7 mouse cellular contexts compared by ENCODE assay signal in the genomic region with DNA sequence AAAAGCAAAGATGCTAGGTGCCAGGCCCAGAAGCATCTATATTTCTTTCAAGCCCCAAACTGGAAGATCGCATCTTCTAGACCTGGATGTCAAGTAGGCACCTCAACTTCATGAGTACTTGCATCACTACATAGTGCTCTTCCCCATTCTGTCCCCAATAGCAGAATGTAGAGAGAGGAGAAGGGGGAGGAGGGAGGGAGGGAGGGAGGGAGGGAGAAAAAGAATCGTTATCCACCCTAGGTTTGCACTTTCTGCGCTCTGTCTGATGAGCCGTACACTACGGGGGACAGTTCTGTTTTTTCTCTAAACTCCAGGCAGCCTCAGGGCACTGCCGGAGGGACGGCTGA. TPM values are rescaled to one million over a fixed set of nuclear protein-coding genes. Genes with fewer than 3 reads are reported as not detected.
DNase-seq lines count a peak whose midpoint lies in the region; ATAC-seq and TF ChIP-seq lines count a peak whose summit lies in the region.

Gene Fktn (plus strand): TSS at position 295 of the 347 bp plus-strand sequence.

- no peak for TF ChIP-seq CTCF in thymus, adult 2 months (IDR thresholded peaks at IDR 0.05; ENCODE audit: borderline replicate concordance, control insufficient read depth, extremely low read depth, insufficient read depth, low read length, poor library complexity)

- H3K9me3 ChIP-seq in forebrain, embryonic 11.5 days (ENCODE audit: control insufficient read depth, low read length), result no peaks in the 10 kb centered on the region

- H3K4me2 ChIP-seq in forebrain, embryonic 11.5 days (ENCODE audit: low read depth, low read length, severe bottlenecking), result peak within 1 kb of the TSS; percentile 91

- H3K27ac ChIP-seq in thymus, adult 2 months (ENCODE audit: control insufficient read depth, insufficient read depth, low read length), result no peak within 1 kb of the TSS
- peak within 1 kb of the TSS; percentile 85 for H3K27ac ChIP-seq in forebrain, embryonic 11.5 days (ENCODE audit: low read depth, low read length)
- H3K27ac ChIP-seq in macrophage, result no peak within 1 kb of the TSS

- TF ChIP-seq POLR2A in thymus, adult 2 months (IDR thresholded peaks at IDR 0.05; ENCODE audit: control insufficient read depth, extremely low read depth, insufficient read depth, low read length, poor library complexity), result no peak

- peaks cover 2% of the 10 kb centered on the region; the same call in 1 of the 2 replicates for H3K4me1 ChIP-seq in thymus, adult 2 months (replicated peaks; ENCODE audit: control insufficient read depth, insufficient read depth, low read length)
- H3K4me1 ChIP-seq in forebrain, embryonic 11.5 days (replicated peaks; ENCODE audit: control insufficient read depth, insufficient read depth, low read length), result no peaks in the 10 kb centered on the region

- no peak for DNase-seq in thymus, adult 2 months
- DNase-seq in thymus, postnatal 4 days, result no peak
- no peak for DNase-seq in forebrain, embryonic 11.5 days (ENCODE audit: low spot score)
- no peak for DNase-seq in right cerebral cortex, postnatal 4 days
- DNase-seq in thymus, postnatal 14 days, result no peak

- no peaks in the 10 kb centered on the region for H3K27me3 ChIP-seq in thymus, adult 2 months (ENCODE audit: control insufficient read depth, insufficient read depth, low read length)
- H3K27me3 ChIP-seq in forebrain, embryonic 11.5 days (ENCODE audit: control insufficient read depth, insufficient read depth, low read length), result no peaks in the 10 kb centered on the region

- peak within 1 kb of the TSS; percentile 86 for H3K4me3 ChIP-seq in thymus, adult 2 months (ENCODE audit: control insufficient read depth, insufficient read depth, low read length)
- peak within 1 kb of the TSS; percentile 82 for H3K4me3 ChIP-seq in forebrain, embryonic 11.5 days (ENCODE audit: low read depth, low read length)
- H3K4me3 ChIP-seq in macrophage (ENCODE audit: inconsistent target), result peak within 1 kb of the TSS; percentile 78

- WGBS in thymus, adult 2 months, result 6% methylated on average over 7 of the region's 7 CpGs
- 14% methylated on average over 7 of the region's 7 CpGs for WGBS in forebrain, embryonic 11.5 days
- WGBS in macrophage (ENCODE audit: missing documents), result 0% methylated on average over 7 of the region's 7 CpGs

- H3K9ac ChIP-seq in forebrain, embryonic 11.5 days (ENCODE audit: low read length), result peak within 1 kb of the TSS; percentile 86

- peak; percentile 88 for ATAC-seq in forebrain, embryonic 11.5 days (replicated peaks; ENCODE audit: low FRiP score)
- peak; percentile 51 for ATAC-seq in inflammation-experienced regulatory T-cells, adult 6 months

- H3K79me2 ChIP-seq in macrophage (ENCODE audit: inconsistent target), result no peaks in the 10 kb centered on the region

- H3K36me3 ChIP-seq in thymus, adult 2 months (ENCODE audit: control insufficient read depth, insufficient read depth, low read length), result no peaks in the 10 kb centered on the region
- H3K36me3 ChIP-seq in forebrain, embryonic 11.5 days (ENCODE audit: control insufficient read depth, insufficient read depth, low read length), result no peaks in the 10 kb centered on the region
- H3K36me3 ChIP-seq in macrophage (ENCODE audit: inconsistent target), result no peaks in the 10 kb centered on the region

RNA-seq across cellular contexts. Expression of gene Fktn, which starts in this region (rescaled TPM):
- polyA plus RNA-seq in thymus, adult 2 months (2012; rRNA removed), result 2.3 TPM in 2 replicates
- 18.7 and 25.4 TPM in 2 replicates for polyA plus RNA-seq in forebrain, embryonic 11.5 days (2014; fragmentation: Nextera tagmentation; extraction: Ambion mirVana)
- 1 to 10 TPM; 2.3 to 5.0 (median 4.7) TPM for polyA plus RNA-seq in inflammation-experienced regulatory T-cells, adult 6 months (2017; shearing (Covaris generic))
- total RNA-seq in macrophage (2018; cell fraction: chromatin; rRNA removed), result 10 to 100 TPM in 10 of 26 experiments, 1 to 10 TPM in 16; 1.6 to 15.0 (median 9.1) TPM
- total RNA-seq in macrophage (2018; cell fraction: cytosol; rRNA removed), result 1 to 10 TPM; 3.1 to 6.9 (median 4.6) TPM
- 10 to 100 TPM in 7 of 26 experiments, 1 to 10 TPM in 19; 3.5 to 14.6 (median 8.7) TPM for total RNA-seq in macrophage (2018; cell fraction: nucleus; rRNA removed)
- 3.8 to 5.8 TPM (median 5.8 TPM) in 3 replicates for polyA plus RNA-seq in macrophage (2018)
